Mouse (Mus musculus): ENCODE results near the gene Myh6. TPM values are rescaled to one million over a fixed set of nuclear protein-coding genes. Genes with fewer than 3 reads are reported as not detected.
"Not testable (repeated sequence)": the region's sequence is repeated elsewhere in the genome, so short reads cannot be mapped to it uniquely, and the experiment has no call there.

Myh6 gene
- polyA plus RNA-seq, 1 experiment from 2014 or later = 1.8 TPM

GRCm38 (mm10) chr14:54955481-54955880 is 11.2 kb downstream of the Myh6 start:
- Histone ChIP-seq H3K4me2 (no peak overlapping the region), H3K9ac (replicated peaks) (no peak overlapping the region), H3K27me3 (peaks cover 7% of the 10 kb centered on the region; the same call in 1 of the 2 replicates), H3K4me1 (replicated peaks) (no peaks in the 10 kb centered on the region), H3K27ac (no peak overlapping the region), H3K9me3 (no peaks in the 10 kb centered on the region), H3K4me3 (replicated peaks) (no peak overlapping the region), H3K36me3 (no peaks in the 10 kb centered on the region)
- WGBS = 86% methylated on average over 3 of the region's 3 CpGs
- ATAC-seq (ENCODE audit: insufficient number of reproducible peaks, insufficient read depth, low FRiP score, low TSS enrichment, low read depth) = no peak

- no peak overlapping the region for H3K4me2 ChIP-seq
- no peak overlapping the region for H3K27ac ChIP-seq
- H3K9me3 ChIP-seq = no peaks in the 10 kb centered on the region
- 73% methylated on average over 3 of the region's 3 CpGs for WGBS
- H3K4me3 ChIP-seq (replicated peaks) = no peak overlapping the region
- H3K4me1 ChIP-seq (replicated peaks) = no peaks in the 10 kb centered on the region
- no peak overlapping the region for H3K9ac ChIP-seq (replicated peaks)
- no peaks in the 10 kb centered on the region for H3K36me3 ChIP-seq
- peaks cover 13% of the 10 kb centered on the region; the same call in 1 of the 2 replicates for H3K27me3 ChIP-seq
- no peak for ATAC-seq (ENCODE audit: insufficient number of reproducible peaks, insufficient read depth, low FRiP score, low TSS enrichment, low read depth)
Measured at GRCm38 (mm10) chr14:54954474-54954873, 12.3 kb downstream of the Myh6 start.

GRCm38 (mm10) chr14:54953664-54954206 is 13.0 kb downstream of the Myh6 start:
- Histone ChIP-seq H3K9me3 (no peaks in the 10 kb centered on the region), H3K4me1 (replicated peaks) (no peaks in the 10 kb centered on the region), H3K27ac (no peak overlapping the region), H3K9ac (replicated peaks) (no peak overlapping the region), H3K27me3 (peaks cover 13% of the 10 kb centered on the region; the same call in 1 of the 2 replicates), H3K4me2 (no peak overlapping the region), H3K4me3 (replicated peaks) (no peak overlapping the region), H3K36me3 (no peaks in the 10 kb centered on the region)
- no peak for ATAC-seq (ENCODE audit: insufficient number of reproducible peaks, insufficient read depth, low FRiP score, low TSS enrichment, low read depth)
- WGBS = 87% methylated on average over 8 of the region's 8 CpGs

GRCm38 (mm10) chr14:54951587-54951986 is 15.1 kb downstream of the Myh6 start:
- Histone ChIP-seq H3K4me2 (no peak overlapping the region), H3K27ac (no peak overlapping the region), H3K9me3 (no peaks in the 10 kb centered on the region), H3K36me3 (no peaks in the 10 kb centered on the region), H3K4me3 (replicated peaks) (no peak overlapping the region), H3K27me3 (peaks cover 13% of the 10 kb centered on the region; the same call in 1 of the 2 replicates), H3K9ac (replicated peaks) (no peak overlapping the region), H3K4me1 (replicated peaks) (no peaks in the 10 kb centered on the region)
- WGBS = 86% methylated on average over 6 of the region's 6 CpGs
- ATAC-seq (ENCODE audit: insufficient number of reproducible peaks, insufficient read depth, low FRiP score, low TSS enrichment, low read depth) = no peak

GRCm38 (mm10) chr14:54950493-54950892 is 16.2 kb downstream of the Myh6 start:
- no peak overlapping the region for H3K9ac ChIP-seq (replicated peaks)
- WGBS = 61% methylated on average over 12 of the region's 12 CpGs
- H3K4me3 ChIP-seq (replicated peaks) = no peak overlapping the region
- H3K36me3 ChIP-seq = no peaks in the 10 kb centered on the region
- no peak overlapping the region for H3K4me2 ChIP-seq
- H3K9me3 ChIP-seq = no peaks in the 10 kb centered on the region
- H3K27me3 ChIP-seq = peaks cover 13% of the 10 kb centered on the region; the same call in 1 of the 2 replicates
- no peaks in the 10 kb centered on the region for H3K4me1 ChIP-seq (replicated peaks)
- no peak overlapping the region for H3K27ac ChIP-seq
- ATAC-seq (ENCODE audit: insufficient number of reproducible peaks, insufficient read depth, low FRiP score, low TSS enrichment, low read depth) = no peak

GRCm38 (mm10) chr14:54948781-54949180 is 17.9 kb downstream of the Myh6 start:
- Histone ChIP-seq H3K27ac (no peak overlapping the region), H3K9ac (replicated peaks) (no peak overlapping the region), H3K4me1 (replicated peaks) (no peaks in the 10 kb centered on the region), H3K36me3 (no peaks in the 10 kb centered on the region), H3K4me3 (replicated peaks) (no peak overlapping the region), H3K4me2 (no peak overlapping the region), H3K27me3 (peaks cover 13% of the 10 kb centered on the region; the same call in 1 of the 2 replicates), H3K9me3 (no peaks in the 10 kb centered on the region)
- no peak for ATAC-seq (ENCODE audit: insufficient number of reproducible peaks, insufficient read depth, low FRiP score, low TSS enrichment, low read depth)
- 83% methylated on average over 9 of the region's 9 CpGs for WGBS

- WGBS = 92% methylated on average over 11 of the region's 11 CpGs
- not testable (repeated sequence) for H3K36me3 ChIP-seq; H3K4me2 ChIP-seq; H3K4me1 ChIP-seq (replicated peaks); H3K27ac ChIP-seq; H3K9me3 ChIP-seq; H3K9ac ChIP-seq (replicated peaks); H3K4me3 ChIP-seq (replicated peaks); ATAC-seq (ENCODE audit: insufficient number of reproducible peaks, insufficient read depth, low FRiP score, low TSS enrichment, low read depth)
- peaks cover 11% of the 10 kb centered on the region; the same call in 1 of the 2 replicates for H3K27me3 ChIP-seq
Measured at GRCm38 (mm10) chr14:54947008-54947407, 19.7 kb downstream of the Myh6 start.

- Histone ChIP-seq H3K27me3 (peaks cover 10% of the 10 kb centered on the region; the same call in 1 of the 2 replicates), H3K4me1 (replicated peaks) (no peaks in the 10 kb centered on the region), H3K4me3 (replicated peaks) (no peak overlapping the region), H3K36me3 (no peaks in the 10 kb centered on the region), H3K4me2 (no peak overlapping the region), H3K9ac (replicated peaks) (no peak overlapping the region), H3K9me3 (no peaks in the 10 kb centered on the region), H3K27ac (no peak overlapping the region)
- WGBS = 82% methylated on average over 19 of the region's 19 CpGs
- ATAC-seq (ENCODE audit: insufficient number of reproducible peaks, insufficient read depth, low FRiP score, low TSS enrichment, low read depth) = no peak
Measured at GRCm38 (mm10) chr14:54945975-54946704, 20.6 kb downstream of the Myh6 start.

GRCm38 (mm10) chr14:54944939-54945338 is 21.8 kb downstream of the Myh6 start:
- 70% methylated on average over 2 of the region's 2 CpGs for WGBS
- Histone ChIP-seq H3K27me3 (peaks cover 4% of the 10 kb centered on the region; the same call in 1 of the 2 replicates), H3K4me3 (replicated peaks) (no peak overlapping the region), H3K36me3 (no peaks in the 10 kb centered on the region), H3K9ac (replicated peaks) (no peak overlapping the region), H3K27ac (no peak overlapping the region), H3K4me2 (no peak overlapping the region), H3K9me3 (no peaks in the 10 kb centered on the region), H3K4me1 (replicated peaks) (peaks cover under 1% of the 10 kb centered on the region; the same call in 1 of the 2 replicates)
- no peak for ATAC-seq (ENCODE audit: insufficient number of reproducible peaks, insufficient read depth, low FRiP score, low TSS enrichment, low read depth)

GRCm38 (mm10) chr14:54943971-54944370 is 22.8 kb downstream of the Myh6 start:
- Histone ChIP-seq H3K9ac (replicated peaks) (no peak overlapping the region), H3K27ac (no peak overlapping the region), H3K4me2 (no peak overlapping the region), H3K36me3 (no peaks in the 10 kb centered on the region), H3K4me1 (replicated peaks) (peaks cover 8% of the 10 kb centered on the region; the same call in 1 of the 2 replicates), H3K9me3 (no peaks in the 10 kb centered on the region), H3K27me3 (no peaks in the 10 kb centered on the region), H3K4me3 (replicated peaks) (no peak overlapping the region)
- 93% methylated on average over 7 of the region's 7 CpGs for WGBS
- ATAC-seq (ENCODE audit: insufficient number of reproducible peaks, insufficient read depth, low FRiP score, low TSS enrichment, low read depth) = no peak

- no peak for ATAC-seq (ENCODE audit: insufficient number of reproducible peaks, insufficient read depth, low FRiP score, low TSS enrichment, low read depth)
- no peak overlapping the region for H3K4me2 ChIP-seq
- peaks cover 8% of the 10 kb centered on the region; the same call in 1 of the 2 replicates for H3K4me1 ChIP-seq (replicated peaks)
- H3K27ac ChIP-seq = no peak overlapping the region
- H3K9ac ChIP-seq (replicated peaks) = no peak overlapping the region
- no peaks in the 10 kb centered on the region for H3K27me3 ChIP-seq
- H3K36me3 ChIP-seq = no peaks in the 10 kb centered on the region
- H3K4me3 ChIP-seq (replicated peaks) = no peak overlapping the region
- 89% methylated on average over 8 of the region's 8 CpGs for WGBS
- H3K9me3 ChIP-seq = no peaks in the 10 kb centered on the region
Measured at GRCm38 (mm10) chr14:54942479-54942878, 24.2 kb downstream of the Myh6 start.

Measured in limb, embryonic 12.5 days (tissue).